Mouse (Mus musculus) megakaryocyte, embryonic 14.5 days (primary cell): ENCODE data around the gene Skiv2l.

ENCODE experiments used
- FLI1 ChIP-seq: IDR thresholded peaks from 2 replicates; pipeline ENCODE4 v1.6.1; 2012; ENCODE audit warnings: low read length, inconsistent platforms, mixed read lengths
- GATA1 ChIP-seq: IDR thresholded peaks from 3 replicates; pipeline ENCODE4 v1.6.1; 2012; ENCODE audit warnings: mixed read lengths, low read length, inconsistent platforms, borderline replicate concordance

GRCm38 (mm10) chr17:34807176-34807575, 42.8 kb downstream of the Skiv2l start:
- TF ChIP-seq GATA1 (no peak), FLI1 (no peak)
